Mouse (Mus musculus) NIH3T3 (cell line): Measurements from ENCODE around the gene Gpr3.

Source experiments
- DNase-seq: peaks from one replicate; pipeline ENCODE4 v3.0.0-alpha.2; 2012; ENCODE audit warnings: low read depth

The Gpr3 gene

DNA sequence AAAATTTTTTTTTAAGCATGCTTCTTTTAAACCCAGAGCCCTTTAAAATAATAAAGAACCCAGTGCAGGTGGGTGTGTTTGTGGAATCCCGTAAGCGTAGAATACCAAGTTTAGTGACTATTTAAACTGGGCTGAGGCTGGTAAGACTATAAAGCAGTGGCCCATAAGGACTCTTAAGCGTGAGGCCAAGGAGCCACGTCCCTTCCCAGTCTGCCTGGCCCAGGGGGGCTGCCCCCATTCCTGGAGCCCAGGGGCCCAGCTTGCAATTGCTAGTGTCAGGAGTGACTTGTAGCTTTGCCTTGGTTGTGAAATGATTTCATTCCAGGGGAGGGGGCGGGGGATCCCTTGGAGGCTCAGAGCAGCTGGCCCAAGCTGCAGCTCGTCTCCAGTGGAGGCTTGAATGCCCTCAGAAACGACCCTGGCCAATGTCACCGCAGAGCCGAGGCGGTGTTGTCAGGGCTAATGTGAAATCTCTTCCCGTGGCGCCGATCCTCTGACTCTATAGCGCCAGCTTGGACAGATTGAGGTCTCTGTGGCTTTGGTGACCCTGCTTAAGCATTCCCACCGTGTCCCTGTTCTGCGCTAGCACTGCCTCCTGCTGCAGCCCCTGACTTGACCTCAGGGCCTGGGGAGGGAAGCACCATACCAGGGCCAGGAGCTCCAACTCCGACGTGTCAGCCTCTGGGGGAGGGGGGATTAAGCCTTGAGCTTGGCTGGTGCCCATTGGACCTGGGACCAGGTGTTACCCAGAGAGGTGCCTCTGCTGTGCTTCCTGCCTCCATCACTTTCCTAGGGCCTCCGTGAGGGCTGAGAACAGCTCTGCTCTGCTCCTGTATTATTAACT lies 13.8 kb downstream of the Gpr3 start:
- DNase-seq, result no peak

- DNase-seq, result no peak
Observed at GRCm38 (mm10) chr4:133197801-133198286, 14.5 kb downstream of the Gpr3 start.

DNA sequence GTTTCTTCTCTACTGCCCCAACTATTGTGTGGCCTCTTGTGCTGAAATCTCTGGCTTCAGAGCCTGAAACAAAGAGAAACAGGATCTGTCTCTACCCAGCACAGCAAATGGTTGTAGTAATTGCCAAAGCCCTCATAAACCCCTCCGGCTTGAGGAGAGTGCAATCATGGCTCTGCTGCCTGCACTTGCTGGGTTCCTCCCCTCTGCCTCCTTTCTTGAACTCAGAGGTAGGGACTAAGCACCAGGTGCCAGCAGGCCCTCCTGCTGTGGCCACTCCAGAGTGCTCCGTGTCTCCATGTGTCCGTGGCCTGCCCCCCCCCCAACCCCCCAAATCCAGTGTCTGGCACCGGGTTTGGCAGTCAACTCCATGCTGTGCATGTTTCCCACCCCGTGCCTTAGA lies 15.0 kb downstream of the Gpr3 start:
- no peak for DNase-seq

GRCm38 (mm10) chr4:133196852-133197251 lies 15.5 kb downstream of the Gpr3 start:
- DNase-seq, result no peak

DNA sequence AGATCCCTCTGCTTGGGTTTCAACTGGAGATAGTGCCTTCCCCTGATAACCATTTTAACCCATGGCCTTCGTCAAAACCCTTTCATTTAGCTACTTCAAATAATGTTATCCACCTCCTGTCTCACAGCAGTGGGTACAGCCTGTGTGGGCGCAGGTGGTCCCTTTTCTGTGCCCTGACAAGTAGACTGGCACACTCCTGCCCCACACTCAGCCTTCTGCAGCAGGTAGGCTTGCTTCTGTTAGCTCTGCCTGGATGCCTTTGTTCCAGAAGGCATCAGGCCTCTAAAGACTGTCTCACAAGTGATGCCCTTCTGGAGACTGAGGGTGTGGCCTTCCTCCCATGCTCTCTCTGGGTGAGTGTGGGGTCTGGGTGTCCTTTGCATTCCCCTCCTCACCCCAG lies 16.2 kb downstream of the Gpr3 start:
- DNase-seq, result no peak

DNA sequence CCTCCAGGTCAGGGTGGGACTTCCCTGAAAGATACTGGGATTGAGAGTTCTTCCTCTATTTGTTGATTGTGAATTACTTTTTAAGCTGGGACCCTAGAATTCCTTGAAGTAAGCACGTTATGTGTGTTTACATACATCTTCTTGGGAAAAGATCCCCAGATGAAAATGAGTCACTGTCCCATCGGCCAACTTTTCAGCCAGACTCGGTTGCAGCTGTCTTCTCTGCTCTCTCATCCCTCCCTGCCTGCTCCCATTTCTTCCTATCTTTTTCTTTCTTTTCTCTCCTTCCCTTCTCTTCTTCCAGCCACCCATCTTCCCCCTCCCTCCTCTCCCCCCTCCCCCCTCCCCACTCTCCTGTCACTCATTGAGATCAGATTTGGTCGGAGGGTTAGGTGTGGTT lies 17.3 kb downstream of the Gpr3 start:
- no peak for DNase-seq

GRCm38 (mm10) chr4:133194482-133194881 lies 17.9 kb downstream of the Gpr3 start:
- no peak for DNase-seq

DNA sequence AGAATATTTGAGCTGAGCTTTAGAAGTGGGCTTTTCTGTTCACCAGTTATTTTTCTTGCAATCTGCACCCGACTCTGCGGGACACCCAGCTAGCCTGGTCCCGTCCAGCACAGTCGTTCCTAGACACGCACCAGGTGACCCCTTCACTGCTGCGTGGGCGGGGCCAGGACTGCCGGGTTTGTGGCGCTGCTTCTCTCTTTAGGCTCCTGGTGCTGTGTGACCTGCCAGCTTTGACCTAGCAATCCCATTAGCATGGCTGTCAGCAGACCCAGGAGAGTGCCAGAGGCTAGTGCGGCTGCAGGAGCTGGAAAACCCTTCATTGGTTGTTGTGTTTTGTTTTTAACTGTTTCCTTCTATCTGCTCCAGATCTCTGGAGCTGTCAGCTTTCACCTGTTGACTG lies 22.9 kb downstream of the Gpr3 start:
- no peak for DNase-seq

GRCm38 (mm10) chr4:133186856-133187255 lies 25.5 kb downstream of the Gpr3 start:
- no peak for DNase-seq

GRCm38 (mm10) chr4:133185893-133186292 lies 26.4 kb downstream of the Gpr3 start:
- peak; percentile 20 for DNase-seq

GRCm38 (mm10) chr4:133184898-133185665 lies 27.3 kb downstream of the Gpr3 start:
- peak; percentile 95 for DNase-seq

- no peak for DNase-seq
Observed at GRCm38 (mm10) chr4:133184031-133184897, 28.1 kb downstream of the Gpr3 start.

DNA sequence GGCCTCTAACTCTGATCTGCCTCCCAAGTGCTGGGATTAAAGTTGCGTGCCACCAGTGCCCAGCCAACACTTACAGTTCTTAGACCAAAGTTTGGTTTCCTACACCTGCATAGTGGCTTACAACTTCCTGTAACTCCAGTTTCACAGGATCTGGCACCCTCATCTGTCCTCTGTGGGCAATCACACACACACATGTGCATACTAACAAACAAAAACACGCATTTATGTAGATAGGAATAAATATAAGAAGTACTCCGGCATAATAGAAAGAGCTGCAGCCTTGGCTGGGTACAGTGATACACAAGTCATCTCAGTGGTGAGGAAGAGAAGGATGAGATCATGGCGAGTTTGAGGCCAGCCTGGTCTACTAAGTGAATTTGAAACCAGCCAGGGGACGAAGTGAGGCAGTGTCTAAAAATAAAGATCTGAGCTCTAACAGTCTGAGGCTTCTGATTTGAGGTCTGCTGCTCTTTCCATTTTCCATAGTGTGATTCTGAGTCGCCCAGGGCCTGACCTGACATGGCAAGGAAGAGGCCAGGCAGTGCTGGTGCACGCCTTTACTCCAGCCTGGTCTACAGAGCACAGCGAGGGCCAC lies 29.8 kb downstream of the Gpr3 start:
- DNase-seq, result no peak

GRCm38 (mm10) chr4:133179258-133179657 lies 33.1 kb downstream of the Gpr3 start:
- DNase-seq, result no peak

- no peak for DNase-seq
Observed at GRCm38 (mm10) chr4:133178305-133178704, 34.0 kb downstream of the Gpr3 start.

- DNase-seq, result no peak
Observed at GRCm38 (mm10) chr4:133176761-133177403, 35.5 kb downstream of the Gpr3 start.

GRCm38 (mm10) chr4:133175998-133176760 lies 36.2 kb downstream of the Gpr3 start:
- DNase-seq, result peak; percentile 18

- DNase-seq, result no peak
Observed at GRCm38 (mm10) chr4:133175274-133175673, 37.1 kb downstream of the Gpr3 start.

DNA sequence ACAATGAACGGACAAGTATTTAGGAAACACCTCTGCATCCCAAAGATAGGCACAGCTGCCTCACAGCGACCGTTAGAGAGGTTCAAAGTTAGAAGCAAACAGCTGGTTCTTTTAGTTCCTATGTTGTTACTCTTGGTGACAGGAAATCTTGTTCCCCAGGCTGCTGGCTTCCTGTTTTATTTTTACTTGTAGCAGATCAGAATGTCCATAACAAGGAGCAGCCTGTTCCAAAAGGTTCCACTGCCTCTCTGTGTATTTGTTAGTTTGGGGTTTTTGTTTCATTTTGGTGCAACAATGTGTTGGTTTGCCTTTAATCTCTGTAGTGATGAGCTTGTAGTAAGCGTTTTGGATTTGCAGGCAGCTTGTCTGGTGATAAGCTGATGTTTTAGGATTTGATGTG lies 38.0 kb downstream of the Gpr3 start:
- DNase-seq, result no peak

DNA sequence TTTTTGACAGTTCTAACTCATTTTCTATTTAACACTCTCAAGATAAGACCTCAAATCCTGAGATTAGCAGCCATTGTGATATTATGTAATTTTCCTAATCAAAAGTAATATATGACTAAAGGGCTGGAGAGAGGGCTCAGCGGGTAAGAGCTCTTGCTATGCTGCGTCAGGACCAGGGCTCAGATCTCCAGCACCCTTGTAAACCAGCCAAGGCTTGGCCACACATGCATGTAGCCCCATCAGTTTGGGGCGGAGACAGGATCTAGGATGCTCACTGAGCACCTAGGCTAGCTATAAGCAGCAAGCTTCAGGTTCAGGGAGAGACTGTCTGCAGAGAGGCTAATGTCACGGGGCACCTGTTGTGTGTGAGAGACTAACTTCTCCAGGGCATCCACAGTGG lies 39.9 kb downstream of the Gpr3 start:
- no peak for DNase-seq
